Mouse (Mus musculus): ENCODE data around the gene Rap1b. TPM values are rescaled to one million over a fixed set of nuclear protein-coding genes. Genes with fewer than 3 reads are reported as not detected.
A peak's percentile ranks its signal among the peaks of the same experiment; 100 is the strongest.

Rap1b gene
- total RNA-seq, 2 experiments from 2014 or later: 143 to 149 TPM

DNA sequence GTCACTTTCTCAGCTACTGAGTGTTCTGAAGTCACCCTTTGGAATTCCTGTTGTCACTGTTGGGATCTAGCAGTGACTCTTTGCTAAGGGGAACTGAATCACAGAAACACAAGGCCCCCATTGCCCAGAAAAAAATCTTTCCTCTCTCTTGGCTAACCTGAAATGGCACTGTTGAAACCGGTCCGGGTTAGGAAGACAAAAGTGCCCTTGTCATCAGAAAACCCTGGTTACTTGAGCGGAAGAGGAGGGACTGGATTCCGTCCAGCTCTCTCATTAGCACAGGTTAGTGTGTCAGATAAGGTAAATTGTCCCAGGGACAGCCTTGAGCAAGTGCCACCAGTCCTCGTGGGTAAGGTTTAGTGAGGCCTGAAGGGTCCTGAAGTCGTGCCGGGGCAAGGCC is 14.5 kb upstream of the Rap1b start:
- no peak for DNase-seq (ENCODE audit: low spot score in 2 of 2)

DNA sequence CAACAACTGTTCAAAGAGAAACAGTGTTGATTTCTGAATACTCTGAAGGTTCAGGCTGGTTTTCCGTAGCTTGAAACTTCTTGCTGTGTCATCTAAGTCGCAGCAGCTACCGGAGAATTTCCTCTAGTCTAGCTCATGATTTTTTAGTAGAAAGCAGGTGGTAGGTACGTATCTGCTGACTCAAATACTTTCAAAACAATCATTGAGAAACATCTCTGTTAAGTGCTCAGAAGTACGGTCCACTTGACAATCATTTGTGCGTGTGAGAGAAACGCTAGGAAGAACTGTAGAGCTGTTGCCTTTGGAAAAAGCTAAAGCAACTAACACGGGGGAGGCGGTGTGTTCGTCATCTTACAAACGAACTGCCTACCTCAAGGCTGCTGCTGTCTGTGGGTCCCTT is 14.0 kb upstream of the Rap1b start:
- no peak for DNase-seq (ENCODE audit: low spot score in 2 of 2)

DNA sequence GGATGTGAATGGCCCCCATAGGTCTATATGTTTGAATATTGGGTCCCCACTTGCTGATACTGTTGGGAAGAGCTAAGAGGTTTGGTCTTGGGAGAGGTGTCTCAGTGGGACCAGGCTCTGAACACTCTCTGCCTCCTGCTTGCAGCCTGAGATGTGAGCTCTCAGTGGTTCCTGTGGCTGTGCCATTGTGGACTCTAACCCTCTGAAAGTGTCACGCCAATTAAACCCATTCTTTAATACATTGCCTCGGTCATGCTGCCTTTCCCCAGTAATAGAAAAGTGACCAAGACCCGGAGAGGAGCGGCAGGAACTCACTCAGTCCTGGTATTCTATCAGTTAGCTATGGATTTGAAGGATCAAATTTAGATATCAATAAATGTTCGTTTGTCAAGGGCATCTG is 12.4 kb upstream of the Rap1b start:
- no peak for DNase-seq (ENCODE audit: low spot score in 2 of 2)

DNA sequence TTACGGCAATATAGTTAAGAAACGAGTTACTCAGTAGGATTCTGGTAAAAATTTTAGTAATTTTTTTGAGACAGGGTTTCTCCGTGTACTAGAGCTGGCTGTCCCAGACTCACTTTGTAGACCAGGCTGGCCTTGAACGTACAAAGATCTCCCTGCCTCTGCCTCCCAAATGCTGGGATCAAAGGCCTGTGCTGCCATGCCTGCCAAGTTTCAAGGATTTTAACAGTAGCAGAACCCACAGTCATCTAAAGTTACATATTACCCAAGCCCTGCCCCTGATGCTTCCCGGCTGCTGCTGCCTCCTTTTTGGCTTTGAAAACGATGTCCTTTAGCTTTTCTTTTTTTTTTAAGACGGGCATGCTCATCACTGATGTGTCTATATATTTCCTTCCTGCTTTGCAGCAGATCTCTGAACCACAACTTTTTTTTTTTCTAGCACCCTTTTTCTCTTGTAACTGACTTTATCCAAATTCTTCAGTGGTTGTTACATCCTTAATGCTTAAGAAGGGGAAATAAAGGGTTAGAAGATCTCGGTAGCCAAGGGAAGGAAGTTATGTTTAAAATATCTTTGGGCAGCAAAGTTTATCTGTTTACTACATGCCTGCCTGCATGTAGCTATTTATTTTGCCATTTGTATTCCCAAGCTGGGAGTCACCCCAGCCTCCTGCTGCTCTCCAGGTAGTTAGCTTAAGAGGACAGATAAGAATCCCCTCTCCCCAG is 10.3 kb upstream of the Rap1b start:
- no peak for DNase-seq (ENCODE audit: low spot score in 2 of 2)

DNA sequence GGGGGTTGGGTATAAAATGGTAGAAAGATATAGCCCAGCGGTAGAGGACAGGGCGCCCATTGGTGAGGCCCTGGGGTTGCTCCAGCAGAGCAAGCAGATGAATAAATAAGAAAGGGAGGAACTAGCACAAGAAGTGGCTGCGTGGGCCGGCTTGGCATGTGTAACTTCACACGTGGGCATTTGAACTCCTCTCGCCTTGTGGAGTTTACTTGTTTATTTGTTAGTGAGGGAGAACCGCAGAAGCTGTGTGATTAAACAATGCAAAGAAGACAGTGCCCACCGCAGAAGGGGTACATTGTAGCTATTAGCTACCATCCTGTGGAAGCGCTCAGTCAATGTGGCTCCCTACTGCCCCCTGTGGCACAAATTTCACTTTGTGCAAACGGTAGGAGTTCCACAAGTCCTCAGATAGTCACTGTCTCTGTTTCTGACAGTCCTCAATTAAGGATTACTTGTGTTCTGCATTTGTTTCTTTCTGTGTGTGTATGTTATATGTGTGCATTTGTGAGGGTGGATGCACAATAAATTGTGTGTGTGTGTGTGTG is 6.9 kb upstream of the Rap1b start:
- no peak for DNase-seq (ENCODE audit: low spot score in 2 of 2)

DNA sequence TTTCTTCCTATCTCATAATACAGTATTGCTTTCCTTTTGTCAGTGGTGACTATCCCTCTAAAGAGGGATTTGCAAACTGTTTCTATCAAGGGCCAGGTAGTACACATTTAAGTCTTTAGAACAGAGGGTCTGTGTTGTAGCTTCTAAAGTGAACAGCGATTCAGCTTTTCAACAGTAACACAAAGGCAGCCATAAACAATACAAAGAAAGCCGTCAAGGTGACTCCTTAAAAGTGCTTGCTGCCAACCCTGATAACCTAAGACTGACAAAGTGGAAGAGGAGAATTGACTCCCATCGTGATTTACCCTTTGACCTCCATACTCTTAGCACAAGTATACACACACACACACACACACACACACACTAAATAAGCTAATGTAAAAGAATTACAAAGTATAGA is 3.1 kb upstream of the Rap1b start:
- DNase-seq (ENCODE audit: low spot score in 2 of 2): no peak

DNA sequence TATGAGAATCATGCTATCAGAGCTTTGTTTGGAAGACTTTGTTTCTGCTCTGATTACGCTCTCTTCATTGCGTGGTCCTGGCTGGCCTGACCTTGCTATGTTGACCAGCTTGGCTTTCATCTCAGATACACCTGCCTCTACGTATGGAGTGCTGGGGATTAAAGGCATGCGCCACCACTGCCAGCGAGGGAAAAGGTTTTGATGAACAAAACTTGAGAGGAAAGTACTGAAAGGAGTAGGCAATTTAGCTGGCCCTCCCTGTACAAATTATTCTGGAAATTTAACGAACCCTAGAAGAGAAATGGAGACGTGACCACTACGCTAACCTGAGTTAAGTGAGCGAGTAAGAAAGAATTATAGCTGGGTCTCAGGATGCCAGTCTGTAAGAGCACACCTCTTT is 961 bp upstream of the Rap1b start:
- DNase-seq (ENCODE audit: low spot score in 2 of 2): no peak

DNA sequence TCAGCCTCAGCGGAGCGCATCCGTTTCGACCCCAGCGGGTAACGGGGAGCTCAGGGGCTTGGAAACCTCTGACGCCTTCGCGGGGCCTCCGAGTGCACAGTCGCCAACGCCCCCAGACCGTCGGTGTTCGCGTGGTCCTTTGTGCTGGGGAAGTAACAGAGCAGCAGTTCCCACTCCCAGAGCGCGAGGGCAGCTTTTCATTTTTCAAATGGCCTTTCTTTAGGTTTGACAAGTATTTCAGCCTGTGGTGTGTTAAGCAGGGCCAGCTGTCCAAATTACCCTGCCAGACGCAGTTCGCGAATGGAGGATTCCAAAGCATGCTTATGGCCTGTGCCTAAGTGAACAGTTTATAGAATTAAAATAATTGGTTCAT is 411 bp upstream of the Rap1b start:
- DNase-seq (ENCODE audit: low spot score in 2 of 2): no peak

DNA sequence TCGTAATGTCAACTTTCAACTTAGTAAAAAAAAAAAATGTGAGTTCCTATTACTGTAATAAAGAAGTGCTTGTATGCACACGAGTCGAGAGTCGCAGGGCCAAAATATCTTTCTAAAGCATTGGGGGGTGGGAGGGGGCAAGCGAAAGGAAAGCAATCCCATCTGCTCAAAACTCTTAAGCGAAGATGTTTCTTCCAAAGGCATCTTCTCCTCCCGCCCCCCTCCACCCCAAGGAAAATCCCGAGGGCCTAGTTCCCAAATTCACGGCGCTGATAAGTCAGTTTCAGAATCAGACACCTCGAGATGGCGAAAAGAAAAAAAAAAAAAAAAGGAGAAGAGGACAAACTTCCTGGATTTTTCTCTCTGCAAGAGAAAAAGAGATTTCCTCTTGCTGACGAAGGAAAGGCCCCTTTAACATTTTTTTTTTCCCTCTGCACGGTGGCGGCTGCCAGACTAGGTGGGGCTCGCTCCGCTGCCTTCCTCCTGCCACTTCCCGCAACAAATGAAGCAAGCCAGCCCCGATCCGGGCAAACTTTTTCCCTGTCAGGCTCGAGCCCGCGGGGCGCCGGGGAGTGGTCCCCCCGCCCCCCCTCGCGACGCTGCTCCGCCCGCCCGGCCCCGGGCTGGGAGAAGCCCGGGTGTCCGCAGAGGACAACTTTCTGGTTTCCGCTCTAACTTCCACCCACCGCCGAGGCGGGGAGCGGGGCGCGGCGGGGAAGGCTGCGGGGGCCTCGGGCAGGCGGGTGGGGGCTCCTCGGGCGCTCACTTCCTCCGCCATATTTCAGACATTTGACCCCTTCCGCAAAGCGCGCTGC is 846 bp downstream of the Rap1b start:
- peak; percentile 32 to 47 for DNase-seq (ENCODE audit: low spot score in 2 of 2)

DNA sequence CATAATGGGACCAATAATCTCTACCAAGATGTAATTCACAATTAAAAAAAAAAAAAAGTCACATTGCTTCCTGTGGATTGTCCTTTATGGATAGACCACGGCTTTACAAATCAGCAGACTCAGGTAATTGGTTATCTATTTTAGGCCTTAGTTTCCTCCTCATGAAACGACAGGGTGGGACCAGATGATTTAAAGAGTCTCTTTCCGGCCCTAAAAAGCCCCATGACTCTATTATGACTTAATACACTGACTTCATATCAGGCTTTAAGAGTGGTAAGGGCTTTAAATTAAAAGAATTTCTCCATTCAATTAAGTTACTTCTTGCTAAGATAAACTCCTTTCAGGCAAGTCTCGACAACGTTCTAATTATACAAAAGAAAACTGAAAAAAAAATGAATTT is 1.6 kb downstream of the Rap1b start:
- no peak for DNase-seq (ENCODE audit: low spot score in 2 of 2)

DNA sequence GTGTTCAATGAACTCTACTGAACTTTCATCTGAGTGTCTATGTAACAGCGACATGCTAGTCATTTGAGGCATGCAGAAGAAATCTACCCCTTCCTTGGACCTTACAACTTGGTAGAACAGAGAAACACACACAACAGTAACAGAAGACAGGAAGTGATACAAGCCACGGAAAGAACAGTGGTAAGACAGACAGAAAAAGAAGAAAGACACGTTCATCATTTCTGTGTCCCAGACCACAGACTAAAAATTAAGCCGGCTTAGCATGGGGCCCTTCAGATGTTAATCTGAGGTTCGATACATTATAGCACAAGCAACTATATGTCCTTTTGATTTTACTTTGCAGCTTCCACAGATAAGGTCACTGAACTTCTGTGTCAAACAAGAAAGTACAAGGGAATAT is 2.1 kb downstream of the Rap1b start:
- no peak for DNase-seq (ENCODE audit: low spot score in 2 of 2)

DNA sequence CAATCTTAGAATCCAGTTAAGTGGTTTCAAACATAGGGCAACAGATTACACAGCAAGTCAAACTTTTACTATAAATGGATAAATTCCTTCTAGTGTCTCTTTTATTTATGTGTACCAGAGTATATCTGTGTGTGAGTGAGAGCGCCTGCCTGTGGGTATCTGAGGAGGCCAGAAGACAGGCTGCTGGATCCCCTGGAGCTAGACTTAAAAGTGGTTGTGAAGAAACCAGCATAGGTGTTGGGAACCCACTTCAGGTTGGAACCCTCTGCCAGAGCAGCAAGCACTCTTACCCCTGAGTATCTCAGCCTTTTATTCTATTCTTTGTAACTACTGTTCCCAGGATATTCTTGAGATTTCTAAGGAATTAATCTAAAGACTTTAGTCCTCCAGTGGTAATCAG is 4.1 kb downstream of the Rap1b start:
- no peak for DNase-seq (ENCODE audit: low spot score in 2 of 2)

DNA sequence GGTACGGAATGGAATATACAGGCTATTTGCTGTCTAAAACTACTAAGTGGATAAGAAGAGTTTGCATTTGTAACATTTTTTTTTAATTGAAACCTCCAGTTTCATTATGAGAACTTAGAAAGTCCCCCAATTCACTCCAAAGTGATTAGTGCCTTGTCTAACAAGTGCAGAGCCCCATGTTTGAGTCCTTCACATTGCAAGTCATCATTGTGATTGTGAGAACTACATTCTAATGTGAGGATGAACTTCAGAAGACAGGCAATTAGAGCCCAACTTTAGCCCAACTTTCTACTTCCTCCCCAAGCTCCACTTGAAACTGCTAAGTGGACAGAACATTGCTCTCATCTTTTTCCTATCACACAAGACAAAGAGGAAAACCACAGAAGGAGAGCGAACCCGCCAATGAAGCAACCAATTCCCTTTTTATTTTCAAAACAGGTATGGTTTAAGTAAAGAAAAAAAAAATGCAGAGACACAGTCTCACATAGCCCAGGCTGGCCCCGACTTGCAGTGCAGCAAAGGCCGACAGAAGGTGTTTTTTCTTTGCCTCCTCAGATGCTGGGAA is 5.3 kb downstream of the Rap1b start:
- no peak for DNase-seq (ENCODE audit: low spot score in 2 of 2)

DNA sequence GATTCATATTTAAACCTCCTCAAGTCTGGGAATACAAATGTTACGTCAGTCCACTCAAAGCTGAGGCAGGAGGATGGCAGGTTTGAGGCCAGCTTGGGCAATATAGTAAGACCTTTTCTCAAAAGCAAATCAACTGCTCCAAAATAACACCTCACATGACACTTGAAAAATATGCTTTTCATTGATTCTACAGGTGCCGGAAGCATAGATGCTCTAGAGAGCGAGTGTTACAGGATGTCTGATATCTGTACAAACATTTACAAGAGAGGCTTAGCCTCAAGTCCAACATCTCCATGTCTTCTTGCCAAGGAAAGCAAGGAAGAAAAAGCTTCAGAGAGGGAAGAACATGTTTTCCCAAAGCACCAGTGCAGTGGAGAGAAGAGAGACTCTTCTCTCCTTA is 6.1 kb downstream of the Rap1b start:
- no peak for DNase-seq (ENCODE audit: low spot score in 2 of 2)

DNA sequence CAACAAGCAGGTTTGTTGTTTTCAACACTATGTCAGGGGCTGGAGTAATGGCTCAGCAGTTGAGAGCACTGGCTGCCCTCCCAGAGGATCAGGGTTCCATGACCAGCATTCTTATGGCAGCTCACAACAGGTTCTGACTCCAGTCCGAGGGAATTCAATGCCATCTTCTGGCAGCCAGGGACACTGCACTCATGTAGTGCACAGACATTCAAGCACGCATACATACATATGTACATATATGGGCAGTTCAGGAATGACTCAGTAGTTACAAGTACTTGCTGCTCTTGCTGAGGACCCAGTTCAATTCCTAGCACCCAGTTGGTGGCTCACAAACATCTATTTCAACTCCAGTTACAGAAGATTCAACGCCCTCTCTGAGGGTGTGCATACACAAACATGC is 6.9 kb downstream of the Rap1b start:
- no peak for DNase-seq (ENCODE audit: low spot score in 2 of 2)

DNA sequence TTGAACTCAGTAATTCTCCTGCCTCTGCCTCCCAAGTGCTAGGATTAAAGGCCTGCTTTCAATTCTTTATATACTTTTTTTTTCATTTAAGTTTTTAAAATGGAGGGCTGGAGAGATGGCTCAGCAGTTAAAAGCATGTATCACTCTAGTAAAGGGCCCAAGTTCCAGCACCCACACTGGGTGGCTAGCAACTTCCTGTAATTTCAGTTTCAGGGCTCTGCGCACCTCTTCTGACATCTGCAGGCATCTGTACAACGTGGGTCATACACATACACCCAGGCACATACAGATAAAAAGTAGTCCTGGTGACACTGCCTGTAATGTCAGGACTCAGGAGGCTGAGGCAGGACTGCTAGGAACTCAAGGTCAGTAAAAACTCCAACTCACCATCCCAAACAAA is 9.5 kb downstream of the Rap1b start:
- DNase-seq (ENCODE audit: low spot score in 2 of 2): no peak

DNA sequence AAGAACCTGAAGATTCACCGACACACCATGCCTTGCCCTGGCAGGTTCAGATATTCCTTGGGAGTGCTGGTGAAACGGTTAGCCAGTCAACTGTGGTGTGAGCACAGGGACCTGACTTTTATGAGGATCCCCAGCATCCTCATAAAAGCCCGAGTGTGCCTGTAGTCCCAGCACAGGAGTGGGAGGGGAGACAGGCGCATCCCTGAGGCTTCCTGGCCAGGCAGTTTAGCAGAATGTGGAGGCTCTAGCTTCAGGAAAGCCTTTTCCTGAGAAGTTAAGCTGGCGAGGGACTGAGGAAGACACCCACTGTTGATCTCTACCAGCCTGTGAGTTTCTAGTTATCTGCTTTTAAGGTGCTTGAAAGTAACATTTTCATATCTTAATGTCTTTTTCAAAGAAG is 10.4 kb downstream of the Rap1b start:
- no peak for DNase-seq (ENCODE audit: low spot score in 2 of 2)

DNA sequence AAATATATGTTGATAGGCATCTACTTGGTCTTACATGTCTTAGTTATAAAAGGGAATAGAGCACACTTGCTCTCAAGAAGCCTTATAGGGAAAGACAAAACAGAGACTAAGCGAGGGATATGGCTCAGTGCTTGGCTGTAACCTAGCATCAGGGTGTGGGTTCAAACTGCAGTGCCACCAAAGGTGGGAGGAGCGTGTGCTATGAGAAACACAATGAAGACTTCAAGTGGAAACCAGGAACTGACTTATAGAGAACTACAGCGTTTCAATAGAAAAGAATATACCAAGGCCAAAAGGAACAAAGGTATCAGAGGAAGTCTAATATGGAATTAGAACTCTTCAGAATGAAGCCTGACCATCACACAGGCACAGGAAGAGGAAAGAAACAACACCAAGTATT is 15.0 kb downstream of the Rap1b start:
- DNase-seq (ENCODE audit: low spot score in 2 of 2): no peak

DNA sequence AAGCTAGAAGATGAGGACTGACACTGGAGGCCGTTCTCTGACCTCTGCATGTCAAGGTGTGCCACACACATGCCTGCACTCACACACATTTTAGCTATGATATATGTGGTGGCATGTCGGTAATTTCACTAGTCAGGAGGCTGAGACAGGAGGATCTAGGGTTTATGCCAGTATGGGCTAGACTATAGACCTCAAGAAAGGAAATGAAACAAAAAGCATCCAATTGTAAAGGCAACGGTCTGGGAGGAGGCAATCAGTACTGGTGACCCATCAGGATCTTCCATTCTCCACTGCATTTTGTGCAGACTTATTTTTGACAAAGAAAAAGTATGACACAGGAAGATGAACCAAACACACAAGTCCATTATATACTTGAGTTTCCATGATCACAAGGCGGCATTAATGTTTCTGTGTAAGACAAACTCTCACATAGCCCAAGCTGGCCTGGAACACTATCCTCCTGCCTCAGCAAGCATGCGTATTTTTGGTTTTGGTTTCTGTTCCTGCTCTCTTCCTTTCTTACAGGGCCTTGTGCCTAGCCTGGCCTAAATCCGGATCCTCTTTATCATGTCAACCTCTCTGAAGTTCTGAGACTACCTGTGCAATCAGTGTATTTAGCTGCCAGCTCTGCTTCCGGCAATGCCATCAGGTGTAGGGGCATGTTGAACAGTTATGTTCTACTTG is 16.2 kb downstream of the Rap1b start:
- no peak for DNase-seq (ENCODE audit: low spot score in 2 of 2)

DNA sequence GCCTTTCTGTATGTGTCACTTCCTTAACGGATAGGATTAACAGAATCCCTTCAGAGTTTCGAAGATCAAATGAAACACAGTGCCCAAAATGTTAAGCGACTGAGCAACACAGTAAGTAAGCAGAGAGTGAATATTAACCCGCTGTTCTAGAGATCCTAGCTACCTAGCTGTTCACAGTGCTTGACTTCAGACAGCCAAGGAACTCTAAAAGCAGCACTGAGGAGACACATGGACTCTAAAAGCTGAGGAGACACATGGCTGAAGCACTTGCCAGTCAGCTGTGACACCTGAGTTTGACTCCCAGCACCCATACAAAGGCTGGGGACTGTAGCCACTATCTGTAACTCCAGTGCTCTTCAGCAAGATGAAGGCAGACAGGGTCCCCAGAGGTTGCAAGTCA is 16.8 kb downstream of the Rap1b start:
- DNase-seq (ENCODE audit: low spot score in 2 of 2): no peak

DNA sequence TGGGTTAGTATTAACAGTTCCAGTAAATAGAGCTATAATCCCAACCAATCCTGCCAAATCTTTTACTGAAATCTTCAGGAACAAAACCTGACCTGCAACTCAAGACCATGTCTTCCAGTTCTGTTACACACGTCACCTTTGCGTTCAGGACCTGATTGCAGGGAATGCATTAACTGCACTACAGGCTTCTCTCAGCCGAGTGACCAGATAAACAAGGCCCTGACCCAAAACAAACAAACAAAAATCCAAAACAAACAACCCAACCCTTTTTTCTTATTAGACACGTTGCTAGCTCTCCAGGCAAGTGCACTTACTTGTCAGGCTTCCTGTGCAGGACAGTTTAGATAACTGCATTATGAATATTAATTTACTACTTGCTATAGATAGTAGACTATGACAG is 17.3 kb downstream of the Rap1b start:
- no peak for DNase-seq (ENCODE audit: low spot score in 2 of 2)

DNA sequence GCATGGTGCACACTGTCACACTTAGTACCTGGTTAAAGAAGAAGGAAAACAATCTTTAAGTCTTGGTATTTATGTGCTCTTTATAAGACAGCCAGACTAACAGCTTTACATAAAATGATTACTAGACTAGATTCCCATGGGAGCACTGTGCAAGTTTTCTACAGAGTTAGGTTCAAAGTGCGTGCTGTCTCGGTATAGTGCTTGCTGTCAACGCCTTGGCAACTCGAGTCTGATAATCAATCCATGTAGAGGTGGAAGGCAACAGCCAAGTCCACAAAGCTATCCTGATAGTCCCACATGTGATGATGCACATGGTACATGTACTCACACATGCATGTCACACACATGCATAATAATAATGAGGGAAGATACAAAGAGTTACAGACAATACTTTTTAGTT is 21.2 kb downstream of the Rap1b start:
- no peak for DNase-seq (ENCODE audit: low spot score in 2 of 2)
